Mouse (Mus musculus): Measurements from ENCODE around the gene Lrrc2.

Gene Lrrc2

DNA sequence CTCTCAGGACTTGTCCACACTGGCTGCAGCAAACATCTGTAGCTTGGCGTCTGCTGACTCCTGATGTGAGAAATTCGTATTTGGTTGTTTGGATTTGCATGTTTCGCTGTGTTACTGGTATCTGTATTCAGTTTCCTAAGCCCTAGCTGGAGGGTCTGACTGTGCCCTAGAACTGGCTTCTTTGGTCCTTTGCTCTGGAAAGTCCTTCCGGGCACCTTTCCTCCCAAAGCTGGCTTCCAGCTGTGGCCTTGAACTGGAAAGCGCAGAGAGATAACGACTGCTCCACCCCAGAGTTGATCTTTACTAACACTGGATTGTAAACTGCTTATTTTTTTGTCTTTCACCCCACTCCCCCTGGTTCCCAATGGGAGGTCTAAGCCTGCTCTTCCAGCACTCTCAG is 3.4 kb upstream of the Lrrc2 start:
- DNase-seq (ENCODE audit: low read depth, low spot score) = no peak

GRCm38 (mm10) chr9:110948813-110949310 is 2.5 kb upstream of the Lrrc2 start:
- DNase-seq (ENCODE audit: low read depth, low spot score) = no peak

DNA sequence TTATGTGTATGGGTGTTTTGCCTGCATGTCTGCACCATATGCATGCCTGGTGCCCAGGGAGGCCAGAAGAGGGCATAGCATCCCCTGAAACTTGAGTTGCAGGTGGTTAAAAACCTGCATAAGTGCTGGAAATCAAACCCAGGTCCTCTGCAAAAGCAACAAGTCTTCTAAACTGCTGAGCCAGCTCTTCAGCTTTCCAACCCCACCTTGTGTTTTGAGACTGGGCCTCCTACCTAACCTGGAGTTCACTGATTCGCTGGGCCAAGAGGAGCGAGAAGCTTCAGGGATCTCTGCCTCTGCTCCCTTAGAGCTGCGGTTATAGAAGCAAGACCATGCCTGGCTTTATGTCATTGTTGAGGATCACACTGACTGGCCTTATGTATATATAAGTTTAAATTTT is 1.2 kb upstream of the Lrrc2 start:
- no peak for DNase-seq (ENCODE audit: low read depth, low spot score)

GRCm38 (mm10) chr9:110951866-110952265 is 521 bp downstream of the Lrrc2 start:
- no peak for DNase-seq (ENCODE audit: low read depth, low spot score)

- DNase-seq (ENCODE audit: low read depth, low spot score) = no peak
Measured at GRCm38 (mm10) chr9:110952398-110952797, 1.1 kb downstream of the Lrrc2 start.

DNA sequence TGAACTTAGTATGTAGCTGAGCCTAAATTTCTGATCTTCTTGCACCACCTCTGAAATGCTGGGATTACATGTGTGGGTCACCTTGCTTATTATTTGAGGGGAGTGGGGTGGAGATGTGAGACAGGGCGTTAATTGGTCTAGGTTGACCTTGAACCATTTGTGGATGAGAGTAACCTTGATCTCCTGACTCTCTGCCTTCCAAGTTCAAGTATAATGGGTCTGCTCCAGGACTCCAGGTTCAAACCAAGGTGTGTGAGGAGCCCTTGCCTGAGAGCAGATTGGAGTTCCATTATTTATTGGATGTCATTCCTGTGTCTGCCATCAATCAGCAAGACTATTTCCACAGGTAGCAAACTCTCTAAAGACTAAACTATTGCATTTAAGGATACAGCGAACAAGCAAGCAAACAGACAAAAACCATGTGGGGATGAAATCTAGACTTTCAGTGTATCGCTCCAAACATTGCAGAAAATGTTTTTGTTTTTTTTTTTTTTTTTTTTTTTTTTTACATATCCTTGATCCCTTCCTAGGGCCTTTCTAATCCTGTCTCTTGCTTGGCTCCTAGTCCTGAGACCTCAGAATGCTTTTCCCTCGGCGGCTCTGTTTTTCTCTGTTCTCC is 1.7 kb downstream of the Lrrc2 start:
- DNase-seq (ENCODE audit: low read depth, low spot score) = no peak

- peak; percentile 76 for DNase-seq (ENCODE audit: low read depth, low spot score)
Measured at GRCm38 (mm10) chr9:110953550-110954461, 2.5 kb downstream of the Lrrc2 start.

DNA sequence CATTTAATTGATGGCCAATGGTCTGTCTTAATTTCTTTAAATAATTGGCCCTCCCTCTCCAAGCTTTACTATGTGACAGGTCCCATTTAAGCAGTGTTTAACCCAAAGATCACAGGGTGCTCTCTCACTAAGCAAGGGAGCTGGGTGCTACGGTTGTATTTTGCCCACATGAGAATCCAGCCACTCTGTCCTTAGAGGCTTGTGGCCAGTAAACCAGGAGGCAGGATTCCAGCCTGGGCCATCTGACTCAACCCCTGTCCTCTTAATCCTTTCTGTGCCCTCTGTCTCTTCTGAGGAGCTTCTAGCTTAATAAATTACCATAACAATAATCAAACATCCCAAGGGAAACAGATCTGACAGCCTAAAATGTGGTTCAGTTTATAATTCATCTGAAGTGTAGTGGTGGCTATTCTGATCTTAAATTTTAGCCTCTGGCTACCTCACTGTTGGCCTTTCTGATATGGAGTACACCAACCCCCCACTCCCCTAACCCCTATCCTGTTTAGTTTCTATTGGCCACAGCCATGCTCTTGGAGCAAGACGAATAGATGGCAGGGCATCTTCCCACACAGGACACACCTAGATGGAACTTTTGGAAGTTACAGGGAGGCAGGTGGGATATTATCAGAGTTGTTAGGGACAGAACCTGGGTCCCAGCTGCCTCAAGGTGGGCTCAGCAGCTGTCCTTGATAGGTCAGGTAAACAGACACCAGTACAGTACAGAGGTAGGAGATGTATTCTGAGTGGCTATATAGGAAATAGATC is 3.5 kb downstream of the Lrrc2 start:
- DNase-seq (ENCODE audit: low read depth, low spot score) = no peak

- peak; percentile 33 for DNase-seq (ENCODE audit: low read depth, low spot score)
Measured at GRCm38 (mm10) chr9:110955962-110956361, 4.6 kb downstream of the Lrrc2 start.

DNA sequence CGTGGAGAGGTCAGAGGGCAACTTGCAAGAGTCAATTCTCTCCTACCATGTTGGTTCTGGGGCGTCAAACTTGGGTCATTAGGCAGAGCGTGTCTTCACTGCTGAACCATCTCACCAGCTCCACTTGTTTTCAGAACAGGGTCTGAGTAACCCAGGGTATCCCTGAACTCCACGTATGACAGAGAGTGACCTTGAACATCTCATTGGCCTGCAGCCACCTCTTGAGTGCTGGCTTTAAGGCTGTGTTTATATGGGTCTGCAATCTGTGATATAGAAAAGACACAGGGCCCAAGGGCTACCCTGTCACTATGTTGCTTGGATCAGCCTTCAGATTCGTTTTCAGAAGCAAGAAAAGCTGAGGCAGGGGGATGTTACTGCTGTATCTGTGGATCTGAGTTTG is 8.3 kb downstream of the Lrrc2 start:
- DNase-seq (ENCODE audit: low read depth, low spot score) = no peak

- DNase-seq (ENCODE audit: low read depth, low spot score) = no peak
Measured at GRCm38 (mm10) chr9:110960230-110961149, 9.1 kb downstream of the Lrrc2 start.

GRCm38 (mm10) chr9:110961386-110961785 is 10.0 kb downstream of the Lrrc2 start:
- DNase-seq (ENCODE audit: low read depth, low spot score) = no peak

DNA sequence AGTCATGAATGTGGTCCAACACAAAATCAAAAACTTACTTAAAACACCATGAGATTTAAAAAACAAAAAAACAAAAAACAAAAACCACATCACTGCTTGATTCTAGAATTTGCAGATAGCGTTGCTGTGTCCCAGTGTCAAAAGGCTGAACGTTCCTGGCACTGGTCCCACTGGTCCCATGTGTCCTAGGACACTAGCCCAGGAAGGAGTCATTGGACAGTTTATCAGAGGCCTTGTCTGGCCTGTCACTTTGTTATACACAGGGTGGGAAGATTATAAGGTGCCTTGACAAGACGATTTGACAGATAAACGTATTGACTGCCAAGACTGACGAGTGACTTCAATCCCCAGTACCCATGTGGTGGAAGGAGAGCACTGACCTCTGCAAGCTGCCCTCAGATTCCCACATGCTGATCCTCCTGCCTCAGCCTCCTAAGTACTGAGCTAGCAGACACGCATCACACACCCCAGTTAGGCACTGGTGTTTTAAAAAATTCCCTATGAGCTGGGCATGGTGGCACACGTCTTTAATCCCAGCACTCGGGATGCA is 12.3 kb downstream of the Lrrc2 start:
- DNase-seq (ENCODE audit: low read depth, low spot score) = no peak

- no peak for DNase-seq (ENCODE audit: low read depth, low spot score)
Measured at GRCm38 (mm10) chr9:110965062-110965909, 13.9 kb downstream of the Lrrc2 start.

DNA sequence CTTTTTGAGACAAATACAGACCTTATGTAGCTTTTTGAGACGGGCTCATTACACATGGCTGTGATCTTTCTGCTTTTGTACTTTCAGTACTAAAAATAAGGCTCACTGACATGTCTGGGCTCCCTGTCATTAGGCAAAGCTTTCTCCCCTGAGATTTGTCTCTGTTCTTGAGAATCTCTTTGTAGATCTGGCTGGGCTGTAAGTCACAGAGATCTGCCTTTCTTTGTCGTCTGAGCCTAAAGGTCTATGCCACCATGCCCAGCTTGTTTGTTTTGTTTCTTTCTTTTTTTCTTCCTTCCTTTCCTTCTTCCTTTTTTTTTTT is 14.5 kb downstream of the Lrrc2 start:
- no peak for DNase-seq (ENCODE audit: low read depth, low spot score)

DNA sequence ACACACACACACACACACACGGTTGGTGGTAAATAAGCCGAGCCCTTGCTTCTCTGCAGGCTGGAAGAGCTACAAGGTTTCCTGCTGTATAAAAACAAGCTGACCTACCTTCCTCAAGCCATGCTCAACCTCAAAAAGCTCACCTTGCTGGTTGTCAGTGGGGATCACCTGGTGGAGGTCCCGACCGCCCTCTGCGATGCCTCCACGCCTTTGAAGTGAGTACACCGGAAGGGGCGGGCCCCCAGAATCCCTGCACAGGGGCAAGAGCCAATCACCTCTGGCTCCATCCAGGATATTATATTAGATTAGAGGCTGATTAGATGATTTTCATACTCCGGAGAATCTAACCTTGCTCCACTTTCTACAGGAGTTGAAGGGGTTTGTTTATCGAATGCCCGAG is 28.1 kb downstream of the Lrrc2 start:
- no peak for DNase-seq (ENCODE audit: low read depth, low spot score)

- DNase-seq (ENCODE audit: low read depth, low spot score) = no peak
Measured at GRCm38 (mm10) chr9:110982351-110982750, 31.0 kb downstream of the Lrrc2 start.

GRCm38 (mm10) chr9:110984096-110984495 is 32.8 kb downstream of the Lrrc2 start:
- DNase-seq (ENCODE audit: low read depth, low spot score) = no peak

GRCm38 (mm10) chr9:110985541-110985940 is 34.2 kb downstream of the Lrrc2 start:
- no peak for DNase-seq (ENCODE audit: low read depth, low spot score)

DNA sequence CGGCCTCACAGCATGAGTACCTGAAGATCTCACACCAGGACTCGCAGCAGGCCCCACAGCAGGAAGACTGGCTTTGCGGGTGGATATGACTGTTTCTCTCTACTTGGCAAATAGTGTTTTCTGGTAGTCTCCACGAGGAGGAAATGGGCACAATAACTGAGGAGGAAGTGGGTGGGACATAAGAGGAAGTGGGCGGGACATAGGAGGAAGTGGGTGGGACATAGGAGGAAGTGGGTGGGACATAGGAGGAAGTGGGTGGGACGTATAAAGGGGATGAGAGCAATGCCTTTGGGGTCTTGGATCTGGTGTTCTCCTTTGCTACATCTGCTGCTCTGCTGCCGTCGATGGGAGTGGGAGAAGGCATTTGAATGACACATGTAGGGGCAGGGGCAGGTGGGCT is 34.6 kb downstream of the Lrrc2 start:
- DNase-seq (ENCODE audit: low read depth, low spot score) = no peak

Data from skeletal muscle tissue, adult 2 months (tissue).